Mouse (Mus musculus) liver, adult 2 months (tissue): Measurements from ENCODE around the gene Il6st.

Experiments
- CTCF ChIP-seq: fragments of 200-500 bp; IDR thresholded peaks from 2 replicates; pipeline ENCODE4 v1.5.1; 2011; ENCODE audit warnings: low read depth, low read length, control low read depth
- POLR2A ChIP-seq: fragments of 200-500 bp; IDR thresholded peaks from 2 replicates; pipeline ENCODE4 v1.6.1; 2011; ENCODE audit warnings: low read length, control low read depth; ENCODE audit not compliant: insufficient read depth; ENCODE audit errors: extremely low read depth

DNA sequence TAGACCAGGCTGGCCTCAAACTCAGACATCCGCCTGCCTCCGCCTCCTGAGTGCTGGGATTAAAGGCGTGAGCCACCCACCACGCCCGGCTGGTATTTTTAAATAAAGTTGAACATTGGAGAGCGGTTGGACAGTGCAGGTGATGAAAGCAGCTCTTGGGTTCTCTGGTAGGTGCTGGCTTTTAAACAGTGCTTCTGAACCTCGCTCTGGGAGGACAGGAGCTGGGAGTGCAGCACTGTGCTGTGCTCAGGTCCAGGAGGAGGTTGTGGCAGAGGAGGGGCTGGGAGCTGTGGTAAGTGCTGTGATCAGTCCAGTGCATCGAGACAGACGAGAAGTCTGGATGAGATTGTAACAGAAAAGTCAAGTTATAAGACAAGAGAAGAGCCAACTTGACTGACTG lies 3.5 kb downstream of the Il6st start:
- TF ChIP-seq CTCF = no peak
- no peak for TF ChIP-seq POLR2A
